Mouse (Mus musculus) heart, embryonic 11.5 days (tissue): Measurements from ENCODE around the gene Pfn1. TPM values are rescaled to one million over a fixed set of nuclear protein-coding genes. Genes with fewer than 3 reads are reported as not detected.

Experiments
- ATAC-seq: fragments of 200-750 bp; cut with Nextera tagmentation; replicated peaks from 2 replicates; pipeline ENCODE4 v1.8.0; 2017; ENCODE audit warnings: moderate library complexity; ENCODE audit not compliant: insufficient number of reproducible peaks, low FRiP score, low TSS enrichment
- H3K27ac ChIP-seq: fragments of 300-500 bp; sonication (generic); 2 replicates; pipeline ENCODE4 v1.5.1; 2014; ENCODE audit warnings: mild to moderate bottlenecking, low read depth, low read length
- H3K27me3 ChIP-seq: fragments of 300-500 bp; sonication (generic); 2 replicates; pipeline ENCODE4 v1.6.1; 2014; ENCODE audit warnings: mild to moderate bottlenecking, low read length, mixed read lengths; ENCODE audit not compliant: control insufficient read depth, insufficient read depth
- H3K36me3 ChIP-seq: fragments of 300-500 bp; sonication (generic); 2 replicates; pipeline ENCODE4 v1.6.1; 2014; ENCODE audit warnings: mild to moderate bottlenecking, low read length, moderate library complexity, mixed read lengths; ENCODE audit not compliant: control insufficient read depth, insufficient read depth
- H3K4me1 ChIP-seq: fragments of 300-500 bp; sonication (generic); 2 replicates; pipeline ENCODE4 v1.6.1; 2014; ENCODE audit warnings: low read length; ENCODE audit not compliant: control insufficient read depth, insufficient read depth
- H3K4me2 ChIP-seq: fragments of 300-500 bp; sonication (generic); 2 replicates; pipeline ENCODE4 v1.6.1; 2014; ENCODE audit warnings: mild to moderate bottlenecking, moderate library complexity
- H3K4me3 ChIP-seq: fragments of 300-500 bp; sonication (generic); 2 replicates; pipeline ENCODE4 v1.5.1; 2014; ENCODE audit warnings: low read depth, low read length
- H3K9ac ChIP-seq: fragments of 300-500 bp; sonication (generic); 2 replicates; pipeline ENCODE4 v1.6.1; 2014; ENCODE audit warnings: mild to moderate bottlenecking, low read depth, low read length, moderate library complexity
- H3K9me3 ChIP-seq: fragments of 300-500 bp; sonication (generic); replicated peaks from 2 replicates; pipeline ENCODE4 v1.6.1; 2016; ENCODE audit warnings: low read length; ENCODE audit not compliant: control insufficient read depth
- WGBS: fragments of 180-500 bp; shearing (Covaris S2); extraction: QIAGEN DNeasy Blood & Tissue Kit; methylation state at CpG from one replicate; pipeline ENCODE4 v1.1.7; 2014; ENCODE audit not compliant: insufficient replicate concordance; 5-methylcytosine and 5-hydroxymethylcytosine counted together
- polyA plus RNA-seq: library from polyadenylated mRNA; unstranded; fragments of >200 nt; fragmentation: Nextera tagmentation; extraction: Ambion mirVana; gene quantifications from 2 replicates; pipeline ENCODE4 v1.2.1, GENCODE M21; 2014

The Pfn1 gene
- polyA plus RNA-seq, 1 experiment from 2014 or later = 1,932 TPM

GRCm38 (mm10) chr11:70654923-70655570 is 603 bp upstream of the Pfn1 start:
- H3K27ac ChIP-seq = peak overlapping the region; percentile 99
- H3K9me3 ChIP-seq = no peaks in the 10 kb centered on the region
- peaks cover 20% of the 10 kb centered on the region for H3K36me3 ChIP-seq
- WGBS = under 1% methylated on average over 43 of the region's 48 CpGs
- peak overlapping the region; percentile 100 for H3K4me3 ChIP-seq
- ATAC-seq = peak; percentile 45; the same call in 1 of the 2 replicates
- H3K4me2 ChIP-seq = peak overlapping the region; percentile 82
- H3K9ac ChIP-seq = peak overlapping the region; percentile 100
- peaks cover 50% of the 10 kb centered on the region for H3K4me1 ChIP-seq
- no peaks in the 10 kb centered on the region for H3K27me3 ChIP-seq

- peaks cover 31% of the 10 kb centered on the region for H3K36me3 ChIP-seq
- peak overlapping the region; percentile 99 for H3K27ac ChIP-seq
- H3K9me3 ChIP-seq = no peaks in the 10 kb centered on the region
- H3K4me1 ChIP-seq = peaks cover 52% of the 10 kb centered on the region
- H3K27me3 ChIP-seq = no peaks in the 10 kb centered on the region
- WGBS = under 1% methylated on average over 58 of the region's 63 CpGs
- peak overlapping the region; percentile 100 for H3K4me3 ChIP-seq
- peak overlapping the region; percentile 100 for H3K9ac ChIP-seq
- H3K4me2 ChIP-seq = peak overlapping the region; percentile 82
- ATAC-seq = 0 out of 2 replicates have a peak, but pooled peaks have one; percentile 37
Observed at GRCm38 (mm10) chr11:70653345-70654197, 873 bp downstream of the Pfn1 start.

GRCm38 (mm10) chr11:70652884-70653344 is 1.5 kb downstream of the Pfn1 start:
- H3K4me1 ChIP-seq = peaks cover 50% of the 10 kb centered on the region
- H3K36me3 ChIP-seq = peaks cover 31% of the 10 kb centered on the region
- H3K9me3 ChIP-seq = no peaks in the 10 kb centered on the region
- peak overlapping the region; percentile 100 for H3K4me3 ChIP-seq
- H3K9ac ChIP-seq = peak overlapping the region; percentile 100
- peak overlapping the region; percentile 99 for H3K27ac ChIP-seq
- ATAC-seq = no peak
- WGBS = 45% methylated on average over 6 of the region's 6 CpGs
- H3K4me2 ChIP-seq = peak overlapping the region; percentile 82
- H3K27me3 ChIP-seq = no peaks in the 10 kb centered on the region

- Histone ChIP-seq H3K4me3 (peak overlapping the region; percentile 100), H3K27ac (0 out of 2 replicates have a peak overlapping the region, but pooled peaks have one; percentile 99), H3K4me1 (peaks cover 43% of the 10 kb centered on the region), H3K27me3 (no peaks in the 10 kb centered on the region), H3K36me3 (peaks cover 31% of the 10 kb centered on the region), H3K9me3 (no peaks in the 10 kb centered on the region), H3K9ac (peak overlapping the region; percentile 100), H3K4me2 (peak overlapping the region; percentile 82)
- WGBS = 59% methylated on average over 12 of the region's 12 CpGs
- no peak for ATAC-seq
Observed at GRCm38 (mm10) chr11:70652029-70652883, 2.2 kb downstream of the Pfn1 start.

- Histone ChIP-seq H3K9ac (peak overlapping the region; percentile 24; the same call in 1 of the 2 replicates), H3K4me3 (peak overlapping the region; percentile 11; the same call in 1 of the 2 replicates), H3K27me3 (no peaks in the 10 kb centered on the region), H3K4me2 (peak overlapping the region; percentile 27), H3K9me3 (no peaks in the 10 kb centered on the region), H3K36me3 (peaks cover 31% of the 10 kb centered on the region), H3K4me1 (peaks cover 35% of the 10 kb centered on the region), H3K27ac (no peak overlapping the region)
- WGBS = 66% methylated on average over 2 of the region's 2 CpGs
- no peak for ATAC-seq
Observed at GRCm38 (mm10) chr11:70651391-70651790, 3.1 kb downstream of the Pfn1 start.

- H3K9me3 ChIP-seq = no peaks in the 10 kb centered on the region
- peaks cover 32% of the 10 kb centered on the region for H3K36me3 ChIP-seq
- H3K4me2 ChIP-seq = peak overlapping the region; percentile 23; the same call in 1 of the 2 replicates
- 68% methylated on average over 12 of the region's 12 CpGs for WGBS
- no peaks in the 10 kb centered on the region for H3K27me3 ChIP-seq
- H3K4me3 ChIP-seq = 0 out of 2 replicates have a peak overlapping the region, but pooled peaks have one; percentile 8
- peaks cover 41% of the 10 kb centered on the region for H3K4me1 ChIP-seq
- peak overlapping the region; percentile 4; the same call in 1 of the 2 replicates for H3K27ac ChIP-seq
- no peak for ATAC-seq
- peak overlapping the region; percentile 8; the same call in 1 of the 2 replicates for H3K9ac ChIP-seq
Observed at GRCm38 (mm10) chr11:70650322-70651175, 3.9 kb downstream of the Pfn1 start.

- H3K9ac ChIP-seq = no peak overlapping the region
- H3K4me3 ChIP-seq = peak overlapping the region; percentile 76
- H3K4me2 ChIP-seq = peak overlapping the region; percentile 93
- ATAC-seq = no peak
- WGBS = 85% methylated on average over 8 of the region's 8 CpGs
- H3K4me1 ChIP-seq = peaks cover 44% of the 10 kb centered on the region
- no peaks in the 10 kb centered on the region for H3K9me3 ChIP-seq
- no peak overlapping the region for H3K27ac ChIP-seq
- no peaks in the 10 kb centered on the region for H3K27me3 ChIP-seq
- H3K36me3 ChIP-seq = peaks cover 45% of the 10 kb centered on the region
Observed at GRCm38 (mm10) chr11:70649185-70649734, 5.2 kb downstream of the Pfn1 start.
